Mouse (Mus musculus): ENCODE results near the gene Rapgef4. TPM values are rescaled to one million over a fixed set of nuclear protein-coding genes. Genes with fewer than 3 reads are reported as not detected.
"Not testable (repeated sequence)": the region's sequence is repeated elsewhere in the genome, so short reads cannot be mapped to it uniquely, and the experiment has no call there.

Rapgef4 gene
- polyA plus RNA-seq, 1 experiment from 2014 or later, result 2.2 TPM

GRCm38 (mm10) chr2:72055476-72055875 lies 74.4 kb downstream of the Rapgef4 start:
- no peak overlapping the region for H3K4me3 ChIP-seq (ENCODE audit: low read depth, low read length)
- no peaks in the 10 kb centered on the region for H3K27me3 ChIP-seq (ENCODE audit: control insufficient read depth, insufficient read depth, low read length)
- no peak overlapping the region for H3K9ac ChIP-seq (ENCODE audit: low read length)
- no peak overlapping the region for H3K27ac ChIP-seq (ENCODE audit: low read depth, low read length)
- no peak overlapping the region for H3K4me2 ChIP-seq (ENCODE audit: low read depth, low read length, severe bottlenecking)
- no peaks in the 10 kb centered on the region for H3K36me3 ChIP-seq (ENCODE audit: control insufficient read depth, insufficient read depth, low read length)
- no peaks in the 10 kb centered on the region for H3K9me3 ChIP-seq (ENCODE audit: control insufficient read depth, low read length)
- ATAC-seq (replicated peaks; ENCODE audit: low FRiP score), result no peak
- H3K4me1 ChIP-seq (replicated peaks; ENCODE audit: control insufficient read depth, insufficient read depth, low read length), result no peaks in the 10 kb centered on the region; the same call in 1 of the 2 replicates
- 82% methylated on average over 5 of the region's 5 CpGs for WGBS
- no peak for DNase-seq (ENCODE audit: low spot score)

DNA sequence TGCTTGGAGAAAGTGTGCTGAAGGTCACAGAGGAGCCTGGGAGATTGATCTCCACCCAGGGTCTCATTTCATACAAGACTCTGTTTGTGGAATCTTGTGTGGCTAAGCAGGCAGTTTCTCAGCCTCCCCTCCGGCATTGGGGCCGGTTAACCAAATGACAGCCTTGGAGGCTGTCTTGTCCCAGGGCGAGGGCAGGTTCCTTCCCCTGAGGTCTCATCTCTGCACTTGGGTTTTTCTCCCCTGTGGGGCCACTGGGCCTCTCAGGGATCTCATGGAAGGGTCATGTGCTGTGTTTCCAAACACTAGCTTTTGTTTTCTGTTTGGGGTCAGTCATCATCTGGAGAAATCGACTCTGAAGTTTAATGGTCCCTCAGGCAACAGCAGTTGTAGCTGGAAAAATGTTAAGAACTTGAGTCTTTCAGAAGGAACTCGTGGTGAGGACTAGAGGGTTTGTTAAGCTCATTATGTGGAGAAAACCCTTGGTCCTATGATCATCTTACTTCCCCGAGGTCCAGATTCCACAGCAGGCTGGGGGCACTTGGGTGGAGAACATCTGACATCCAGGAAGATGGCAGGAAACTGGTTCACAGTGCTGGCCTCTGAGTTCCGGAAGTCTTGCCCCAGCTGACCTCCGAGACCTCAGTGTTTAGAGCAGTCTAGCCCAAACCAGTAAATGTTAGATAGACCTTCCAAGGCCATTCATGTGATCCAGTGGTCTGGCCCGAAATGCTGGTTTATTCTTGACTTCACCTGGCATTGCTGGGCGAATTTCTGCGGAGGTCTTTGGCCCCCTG lies 75.2 kb downstream of the Rapgef4 start:
- no peak overlapping the region for H3K27ac ChIP-seq (ENCODE audit: low read depth, low read length)
- ATAC-seq (replicated peaks; ENCODE audit: low FRiP score) (no peak), DNase-seq (ENCODE audit: low spot score) (no peak)
- H3K4me2 ChIP-seq (ENCODE audit: low read depth, low read length, severe bottlenecking), result no peak overlapping the region
- no peaks in the 10 kb centered on the region for H3K27me3 ChIP-seq (ENCODE audit: control insufficient read depth, insufficient read depth, low read length)
- H3K36me3 ChIP-seq (ENCODE audit: control insufficient read depth, insufficient read depth, low read length), result no peaks in the 10 kb centered on the region
- 67% methylated on average over 11 of the region's 11 CpGs for WGBS
- H3K9ac ChIP-seq (ENCODE audit: low read length), result no peak overlapping the region
- H3K9me3 ChIP-seq (ENCODE audit: control insufficient read depth, low read length), result no peaks in the 10 kb centered on the region
- H3K4me3 ChIP-seq (ENCODE audit: low read depth, low read length), result no peak overlapping the region
- no peaks in the 10 kb centered on the region; the same call in 1 of the 2 replicates for H3K4me1 ChIP-seq (replicated peaks; ENCODE audit: control insufficient read depth, insufficient read depth, low read length)

DNA sequence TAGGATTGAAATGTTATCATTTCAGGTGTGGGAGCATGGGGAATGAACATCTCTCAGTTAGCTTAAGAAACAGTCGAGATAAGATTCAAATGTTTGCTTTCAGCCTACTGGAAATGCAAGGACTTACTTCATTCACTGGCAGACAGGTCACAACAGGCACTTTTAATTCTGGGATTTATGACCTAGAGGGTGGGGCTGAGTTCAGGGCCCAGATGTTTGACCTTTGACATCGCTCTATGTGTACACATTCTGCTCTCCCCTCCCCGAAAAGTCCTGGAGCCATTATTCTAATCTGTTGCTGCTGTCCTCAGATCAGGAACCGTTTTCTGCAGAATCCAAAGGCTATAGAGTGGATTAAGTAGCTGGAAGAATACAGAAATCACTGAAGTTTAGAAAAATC lies 81.9 kb downstream of the Rapgef4 start:
- no peak overlapping the region for H3K27ac ChIP-seq (ENCODE audit: low read depth, low read length)
- DNase-seq (ENCODE audit: low spot score), result no peak
- no peak overlapping the region for H3K9ac ChIP-seq (ENCODE audit: low read length)
- H3K9me3 ChIP-seq (ENCODE audit: control insufficient read depth, low read length), result no peaks in the 10 kb centered on the region
- H3K4me1 ChIP-seq (replicated peaks; ENCODE audit: control insufficient read depth, insufficient read depth, low read length), result no peaks in the 10 kb centered on the region
- H3K4me2 ChIP-seq (ENCODE audit: low read depth, low read length, severe bottlenecking), result no peak overlapping the region
- no peaks in the 10 kb centered on the region for H3K36me3 ChIP-seq (ENCODE audit: control insufficient read depth, insufficient read depth, low read length)
- no peak for ATAC-seq (replicated peaks; ENCODE audit: low FRiP score)
- H3K4me3 ChIP-seq (ENCODE audit: low read depth, low read length), result no peak overlapping the region
- WGBS, result 69% methylated on average over 4 of the region's 4 CpGs
- H3K27me3 ChIP-seq (ENCODE audit: control insufficient read depth, insufficient read depth, low read length), result no peaks in the 10 kb centered on the region

DNA sequence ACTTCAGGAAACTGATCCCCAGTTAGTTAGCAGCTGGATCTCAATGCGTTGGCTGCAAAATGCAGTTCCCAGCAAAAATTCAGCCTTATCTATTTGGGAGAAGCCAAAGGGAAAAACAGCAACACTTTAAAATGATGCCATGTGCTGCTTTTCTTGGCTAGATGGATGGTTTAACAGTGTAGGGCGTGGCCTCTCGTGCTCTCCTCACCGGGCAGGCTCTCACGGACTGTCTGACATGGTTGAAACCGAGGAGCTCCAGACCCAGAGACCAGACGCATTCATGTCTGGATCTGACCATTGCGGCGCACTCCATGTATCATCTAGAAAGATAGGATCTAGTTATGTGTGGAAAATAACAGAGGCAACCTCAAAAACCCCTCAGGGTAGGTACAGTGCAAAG lies 87.5 kb downstream of the Rapgef4 start:
- H3K4me1 ChIP-seq (replicated peaks; ENCODE audit: control insufficient read depth, insufficient read depth, low read length), result no peaks in the 10 kb centered on the region
- H3K4me2 ChIP-seq (ENCODE audit: low read depth, low read length, severe bottlenecking), result no peak overlapping the region
- H3K36me3 ChIP-seq (ENCODE audit: control insufficient read depth, insufficient read depth, low read length), result no peaks in the 10 kb centered on the region
- DNase-seq (ENCODE audit: low spot score) (no peak), ATAC-seq (replicated peaks; ENCODE audit: low FRiP score) (no peak)
- no peaks in the 10 kb centered on the region for H3K27me3 ChIP-seq (ENCODE audit: control insufficient read depth, insufficient read depth, low read length)
- no peak overlapping the region for H3K4me3 ChIP-seq (ENCODE audit: low read depth, low read length)
- no peak overlapping the region for H3K9ac ChIP-seq (ENCODE audit: low read length)
- H3K9me3 ChIP-seq (ENCODE audit: control insufficient read depth, low read length), result no peaks in the 10 kb centered on the region
- WGBS, result 93% methylated on average over 9 of the region's 9 CpGs
- H3K27ac ChIP-seq (ENCODE audit: low read depth, low read length), result no peak overlapping the region

DNA sequence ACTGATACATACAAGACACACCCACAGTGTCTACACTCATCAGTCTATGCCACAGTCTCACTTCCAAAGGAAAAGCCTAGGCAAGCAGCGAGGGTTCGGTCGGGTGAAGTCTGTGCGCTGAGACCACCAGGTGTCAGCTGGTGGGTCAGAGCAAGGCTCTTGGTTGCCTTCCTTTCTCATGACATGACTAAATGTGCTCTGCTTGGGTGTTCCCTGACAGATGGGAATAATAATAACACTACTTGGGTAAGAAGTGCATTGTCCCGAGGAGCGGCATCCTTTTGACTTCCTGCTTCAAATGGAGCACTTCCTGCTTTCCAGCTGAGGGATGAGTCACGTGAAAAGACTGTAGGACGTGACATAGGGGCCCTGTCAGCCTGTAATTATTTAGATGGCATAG lies 89.0 kb downstream of the Rapgef4 start:
- no peak for ATAC-seq (replicated peaks; ENCODE audit: low FRiP score)

DNA sequence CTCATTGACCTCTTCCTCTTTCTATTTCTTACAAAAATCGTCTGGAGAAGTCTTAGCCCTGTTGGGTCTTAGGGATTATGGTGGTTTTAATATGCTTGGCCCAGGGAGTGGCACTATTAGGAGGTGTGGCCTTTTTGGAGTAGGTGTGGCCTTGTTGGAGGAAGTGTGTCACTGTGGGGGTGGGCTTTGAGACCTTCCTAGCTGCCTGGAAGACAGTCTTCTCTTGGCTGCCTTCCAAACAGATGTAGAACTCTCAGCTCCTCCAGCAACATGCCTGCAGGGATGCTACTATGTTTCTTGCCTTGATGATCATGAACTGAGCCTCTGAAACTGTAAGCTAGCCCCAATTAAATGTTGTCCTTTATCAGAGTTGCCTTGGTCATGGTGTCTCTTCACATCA lies 92.1 kb downstream of the Rapgef4 start:
- not testable (repeated sequence) for H3K36me3 ChIP-seq (ENCODE audit: control insufficient read depth, insufficient read depth, low read length); H3K9me3 ChIP-seq (ENCODE audit: control insufficient read depth, low read length); H3K4me1 ChIP-seq (replicated peaks; ENCODE audit: control insufficient read depth, insufficient read depth, low read length); H3K27ac ChIP-seq (ENCODE audit: low read depth, low read length); ATAC-seq (replicated peaks; ENCODE audit: low FRiP score); H3K4me3 ChIP-seq (ENCODE audit: low read depth, low read length); DNase-seq (ENCODE audit: low spot score); H3K4me2 ChIP-seq (ENCODE audit: low read depth, low read length, severe bottlenecking); H3K27me3 ChIP-seq (ENCODE audit: control insufficient read depth, insufficient read depth, low read length); H3K9ac ChIP-seq (ENCODE audit: low read length)
- 50% methylated on average over 1 of the region's 1 CpGs for WGBS

More for the DNA sequence above, 89.0 kb downstream of the Rapgef4 start:
- Histone ChIP-seq H3K27ac (ENCODE audit: low read depth, low read length) (no peak overlapping the region), H3K36me3 (ENCODE audit: control insufficient read depth, insufficient read depth, low read length) (no peaks in the 10 kb centered on the region), H3K27me3 (ENCODE audit: control insufficient read depth, insufficient read depth, low read length) (no peaks in the 10 kb centered on the region), H3K4me3 (ENCODE audit: low read depth, low read length) (no peak overlapping the region), H3K9ac (ENCODE audit: low read length) (no peak overlapping the region), H3K9me3 (ENCODE audit: control insufficient read depth, low read length) (no peaks in the 10 kb centered on the region), H3K4me2 (ENCODE audit: low read depth, low read length, severe bottlenecking) (no peak overlapping the region), H3K4me1 (replicated peaks; ENCODE audit: control insufficient read depth, insufficient read depth, low read length) (no peaks in the 10 kb centered on the region)
- WGBS, result 83% methylated on average over 8 of the region's 8 CpGs
- no peak for DNase-seq (ENCODE audit: low spot score)

DNA sequence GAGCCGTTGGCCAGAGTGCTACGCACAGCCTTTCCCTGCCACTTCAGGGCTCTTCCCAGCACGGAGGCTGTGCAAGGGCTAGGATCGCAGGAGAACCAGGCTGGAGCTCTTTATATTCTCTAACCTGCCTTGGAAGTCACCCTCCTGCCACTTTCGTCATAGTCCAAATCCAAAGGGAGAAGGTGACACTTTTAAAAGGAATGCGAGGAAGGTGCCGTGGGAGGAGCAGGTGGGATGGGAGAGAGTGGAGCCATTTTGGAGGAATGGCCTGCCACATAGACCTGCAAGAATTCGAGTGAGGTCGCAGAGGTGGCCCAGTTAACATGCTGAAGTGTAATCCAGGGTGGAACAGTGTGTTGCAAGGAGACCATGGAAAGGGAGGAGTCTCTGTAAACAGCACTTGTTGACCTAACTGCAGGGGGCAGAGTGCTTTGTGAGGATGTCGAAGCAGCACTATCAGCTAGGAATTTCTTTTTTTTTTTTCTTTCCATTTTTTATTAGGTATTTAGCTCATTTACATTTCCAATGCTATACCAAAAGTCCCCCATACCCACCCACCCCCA lies 94.0 kb downstream of the Rapgef4 start:
- Histone ChIP-seq H3K9me3 (ENCODE audit: control insufficient read depth, low read length) (no peaks in the 10 kb centered on the region), H3K4me1 (replicated peaks; ENCODE audit: control insufficient read depth, insufficient read depth, low read length) (no peaks in the 10 kb centered on the region), H3K4me3 (ENCODE audit: low read depth, low read length) (no peak overlapping the region), H3K36me3 (ENCODE audit: control insufficient read depth, insufficient read depth, low read length) (no peaks in the 10 kb centered on the region), H3K9ac (ENCODE audit: low read length) (no peak overlapping the region), H3K27ac (ENCODE audit: low read depth, low read length) (no peak overlapping the region), H3K4me2 (ENCODE audit: low read depth, low read length, severe bottlenecking) (no peak overlapping the region), H3K27me3 (ENCODE audit: control insufficient read depth, insufficient read depth, low read length) (no peaks in the 10 kb centered on the region)
- ATAC-seq (replicated peaks; ENCODE audit: low FRiP score) (no peak), DNase-seq (ENCODE audit: low spot score) (no peak)
- WGBS, result 85% methylated on average over 10 of the region's 10 CpGs

DNA sequence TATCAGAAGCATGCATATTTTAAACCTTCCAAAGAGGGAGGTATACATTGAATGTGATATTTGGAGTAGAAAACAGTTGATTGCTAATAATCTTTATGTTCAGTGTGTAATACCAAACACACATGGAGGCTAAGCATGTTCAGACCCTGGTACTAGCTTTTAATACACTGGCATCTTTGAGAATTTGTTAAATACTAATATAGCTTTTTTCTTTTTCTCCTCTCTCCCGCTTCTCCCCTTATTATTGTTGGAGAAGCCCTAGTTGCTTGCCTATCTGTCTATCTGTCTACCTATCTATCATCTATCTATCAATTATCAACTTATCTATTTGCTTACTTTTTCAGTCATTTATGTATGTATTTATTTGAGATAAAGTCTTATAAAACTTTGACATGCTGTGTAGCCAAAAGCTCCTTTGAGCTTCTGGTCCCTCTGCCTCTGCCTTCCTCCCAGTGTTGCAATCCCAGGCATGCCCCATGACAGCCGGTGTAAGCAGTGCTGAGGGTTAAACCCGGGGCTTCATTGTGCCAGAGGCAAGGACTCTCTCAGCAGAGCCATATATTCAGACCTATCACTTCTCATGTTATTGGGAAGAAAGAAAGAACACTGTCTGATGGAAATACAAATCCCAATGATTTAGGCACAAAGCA lies 96.6 kb downstream of the Rapgef4 start:
- DNase-seq (ENCODE audit: low spot score), result no peak
- H3K9me3 ChIP-seq (ENCODE audit: control insufficient read depth, low read length), result no peaks in the 10 kb centered on the region
- ATAC-seq (replicated peaks; ENCODE audit: low FRiP score), result no peak
- H3K27me3 ChIP-seq (ENCODE audit: control insufficient read depth, insufficient read depth, low read length), result no peaks in the 10 kb centered on the region
- no peak overlapping the region for H3K4me3 ChIP-seq (ENCODE audit: low read depth, low read length)
- 88% methylated on average over 3 of the region's 3 CpGs for WGBS
- no peaks in the 10 kb centered on the region for H3K4me1 ChIP-seq (replicated peaks; ENCODE audit: control insufficient read depth, insufficient read depth, low read length)
- no peaks in the 10 kb centered on the region for H3K36me3 ChIP-seq (ENCODE audit: control insufficient read depth, insufficient read depth, low read length)
- no peak overlapping the region for H3K9ac ChIP-seq (ENCODE audit: low read length)
- no peak overlapping the region for H3K27ac ChIP-seq (ENCODE audit: low read depth, low read length)
- no peak overlapping the region for H3K4me2 ChIP-seq (ENCODE audit: low read depth, low read length, severe bottlenecking)
